10 mouse cellular contexts compared by ENCODE assay signal in the genomic region with DNA sequence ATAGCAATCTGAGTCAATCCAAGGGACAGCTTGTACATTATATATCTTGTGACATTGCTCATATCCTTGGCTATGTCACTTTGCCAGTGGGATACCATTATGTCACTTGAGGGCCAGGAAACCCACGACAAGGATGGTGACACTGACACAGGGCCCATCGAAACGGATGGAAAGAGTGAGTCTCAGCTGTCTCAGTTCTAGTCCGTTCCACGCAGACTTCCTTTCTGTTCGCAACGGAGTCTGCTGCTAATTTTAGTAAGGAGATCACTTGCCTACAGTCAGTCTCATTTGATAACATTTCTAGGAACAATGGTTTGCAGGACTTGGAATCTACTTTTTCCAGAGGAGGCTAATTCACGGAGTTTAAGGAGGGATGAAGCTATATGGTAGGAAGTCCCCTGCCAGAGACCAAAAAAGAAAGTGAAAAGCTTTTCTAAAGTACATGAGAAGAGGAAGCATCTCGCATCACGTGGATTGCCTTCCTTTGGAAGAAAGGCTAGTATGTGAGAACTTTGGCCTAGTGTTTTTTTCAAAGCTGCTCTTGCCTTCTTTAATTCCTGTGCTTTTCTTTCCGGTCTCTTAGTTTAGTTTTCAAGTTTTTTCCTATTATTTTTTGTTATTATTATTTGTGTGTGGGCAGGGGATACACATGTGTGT. TPM values are rescaled to one million over a fixed set of nuclear protein-coding genes. Genes with fewer than 3 reads are reported as not detected.
DNase-seq lines count a peak whose midpoint lies in the region; ATAC-seq and TF ChIP-seq lines count a peak whose summit lies in the region.
"Had no signal": no experiment of that assay in that cellular context is flagged by ENCODE, and none has a peak within 500 bp of the region (broad histone marks: within the 10 kb centered on the region; RNA-seq: fewer than 3 reads in every experiment).

No protein-coding gene starts in this region.

- H3K27ac ChIP-seq in bone marrow, adult 2 months (ENCODE audit: control insufficient read depth, insufficient read depth, low read depth, low read length, poor library complexity) = peak overlapping the region; percentile 21; the same call in 1 of the 2 replicates
- H3K27ac ChIP-seq in heart, embryonic 15.5 days = peak overlapping the region; percentile 1
- H3K27ac ChIP-seq in midbrain, embryonic 13.5 days = no peak overlapping the region
- H3K27ac ChIP-seq: neural tube, embryonic 15.5 days had no signal

- peaks cover 2% of the 10 kb centered on the region for H3K4me1 ChIP-seq in bone marrow, adult 2 months (ENCODE audit: control insufficient read depth, insufficient read depth, low read length)
- peaks cover 21% of the 10 kb centered on the region for H3K4me1 ChIP-seq in heart, embryonic 15.5 days (replicated peaks)
- H3K4me1 ChIP-seq in midbrain, embryonic 13.5 days (replicated peaks) = 0 out of 2 replicates have a peak, but pooled peaks cover 11% of the 10 kb centered on the region

- ATAC-seq in heart, embryonic 15.5 days (replicated peaks; ENCODE audit: insufficient number of reproducible peaks, insufficient read depth, low FRiP score, low read depth) = no peak
- no peak for ATAC-seq in midbrain, embryonic 13.5 days

- 3% methylated on average over 11 of the region's 11 CpGs for WGBS in bone marrow, adult 2 months
- WGBS in heart, embryonic 15.5 days = 31% methylated on average over 11 of the region's 11 CpGs
- 88% methylated on average over 11 of the region's 11 CpGs for WGBS in midbrain, embryonic 13.5 days

- H3K9me3 ChIP-seq in heart, embryonic 15.5 days (replicated peaks) = no peaks in the 10 kb centered on the region
- no peaks in the 10 kb centered on the region for H3K9me3 ChIP-seq in midbrain, embryonic 13.5 days
- H3K9me3 ChIP-seq: neural tube, embryonic 15.5 days had no signal

- no peak for TF ChIP-seq POLR2A in bone marrow, adult 2 months (IDR thresholded peaks at IDR 0.05; ENCODE audit: borderline replicate concordance, control insufficient read depth, low read depth, low read length)

- H3K4me3 ChIP-seq in bone marrow, adult 2 months (replicated peaks; ENCODE audit: control insufficient read depth, low read depth, low read length) = peak overlapping the region; percentile 40
- no peak overlapping the region; the same call in 1 of the 2 replicates for H3K4me3 ChIP-seq in heart, embryonic 15.5 days
- no peak overlapping the region for H3K4me3 ChIP-seq in midbrain, embryonic 13.5 days (replicated peaks)
- H3K4me3 ChIP-seq: neural tube, embryonic 15.5 days had no signal

- H3K27me3 ChIP-seq in heart, embryonic 15.5 days = no peaks in the 10 kb centered on the region
- no peaks in the 10 kb centered on the region for H3K27me3 ChIP-seq in midbrain, embryonic 13.5 days
- H3K27me3 ChIP-seq: neural tube, embryonic 15.5 days had no signal

- no peaks in the 10 kb centered on the region for H3K36me3 ChIP-seq in heart, embryonic 15.5 days
- no peaks in the 10 kb centered on the region for H3K36me3 ChIP-seq in midbrain, embryonic 13.5 days
- H3K36me3 ChIP-seq: neural tube, embryonic 15.5 days had no signal

- H3K4me2 ChIP-seq in heart, embryonic 15.5 days = peak overlapping the region; percentile 23; the same call in 1 of the 2 replicates
- H3K4me2 ChIP-seq in midbrain, embryonic 13.5 days (replicated peaks) = no peak overlapping the region
- H3K4me2 ChIP-seq: neural tube, embryonic 15.5 days had no signal

- TF ChIP-seq CTCF in bone marrow, adult 2 months (IDR thresholded peaks at IDR 0.05; ENCODE audit: control insufficient read depth, insufficient read depth, low read length) = no peak

- DNase-seq in layer of hippocampus, adult 11-12 months (ENCODE audit: low spot score) = peak; percentile 12
- no peak for DNase-seq in layer of hippocampus, postnatal 10 days (ENCODE audit: low spot score in 2 of 2)
- peak; percentile 62 for DNase-seq in naive thymus-derived CD4-positive, alpha-beta T cell, adult 2 months (ENCODE audit: low read depth)
- no peak for DNase-seq in c-Kit-positive CD71-positive TER-119-positive erythroid progenitor cells, embryonic 14.5 days (ENCODE audit: low spot score)
- no peak for DNase-seq in ovary, postnatal 10 days (ENCODE audit: low spot score)
- DNase-seq: cerebellum, postnatal 36 days had no signal

- H3K9ac ChIP-seq in heart, embryonic 15.5 days = no peak overlapping the region
- no peak overlapping the region for H3K9ac ChIP-seq in midbrain, embryonic 13.5 days (replicated peaks)
- H3K9ac ChIP-seq: neural tube, embryonic 15.5 days had no signal

RNA-seq across cellular contexts. Expression of gene Edn1, which starts 55.4 kb away (rescaled TPM):
- total RNA-seq in layer of hippocampus, postnatal 10 days (2021) = 1 to 10 TPM; 1.6 to 2.5 TPM
- 0.75 TPM in 1 of 2 replicates, not detected in the other for polyA plus RNA-seq in bone marrow, adult 2 months (2011; ENCODE audit: insufficient read depth, insufficient read length, low replicate concordance, missing spikeins)
- polyA plus RNA-seq in heart, embryonic 15.5 days (2015; fragmentation: Nextera tagmentation; extraction: Ambion mirVana) = 8.0 and 8.2 TPM in 2 replicates
- 1.6 and 2.2 TPM in 2 replicates for polyA plus RNA-seq in midbrain, embryonic 13.5 days (2015; fragmentation: Nextera tagmentation; extraction: Ambion mirVana)

Comparison
In these comparisons a context has a peak if more than half of its experiments do, and no peak if none do; other contexts are left out.
1. DNase-seq: peak in layer of hippocampus, adult 11-12 months (single experiment) and naive thymus-derived CD4-positive, alpha-beta T cell, adult 2 months (single experiment); none in layer of hippocampus, postnatal 10 days (0 of 2), c-Kit-positive CD71-positive TER-119-positive erythroid progenitor cells, embryonic 14.5 days (single experiment) and ovary, postnatal 10 days (single experiment).